Mouse (Mus musculus) MN1 (cell line): ENCODE measurements around the gene Max.

Experiments
- DNase-seq: peaks from one replicate; pipeline ENCODE4 v3.0.0-alpha.2; 2016; ENCODE audit warnings: low spot score

Gene Max

GRCm38 (mm10) chr12:76954698-76955423 lies 7.1 kb downstream of the Max start:
- peak; percentile 33 for DNase-seq

- DNase-seq: no peak
Measured at GRCm38 (mm10) chr12:76953750-76954363, 8.1 kb downstream of the Max start.

GRCm38 (mm10) chr12:76950330-76950729 lies 11.7 kb downstream of the Max start:
- DNase-seq: no peak

- no peak for DNase-seq
Measured at GRCm38 (mm10) chr12:76948781-76949180, 13.2 kb downstream of the Max start.

GRCm38 (mm10) chr12:76948185-76948584 lies 13.8 kb downstream of the Max start:
- no peak for DNase-seq

- no peak for DNase-seq
Measured at GRCm38 (mm10) chr12:76947487-76947886, 14.5 kb downstream of the Max start.

GRCm38 (mm10) chr12:76943466-76943865 lies 18.5 kb downstream of the Max start:
- no peak for DNase-seq

- no peak for DNase-seq
Measured at GRCm38 (mm10) chr12:76943046-76943445, 19.0 kb downstream of the Max start.

GRCm38 (mm10) chr12:76942476-76942875 lies 19.5 kb downstream of the Max start:
- no peak for DNase-seq

- DNase-seq: no peak
Measured at GRCm38 (mm10) chr12:76941524-76941923, 20.5 kb downstream of the Max start.

- DNase-seq: no peak
Measured at GRCm38 (mm10) chr12:76938013-76938412, 24.0 kb downstream of the Max start.

- DNase-seq: no peak
Measured at GRCm38 (mm10) chr12:76936211-76936610, 25.8 kb downstream of the Max start.

- DNase-seq: no peak
Measured at GRCm38 (mm10) chr12:76934438-76934837, 27.6 kb downstream of the Max start.

GRCm38 (mm10) chr12:76932688-76933060 lies 29.3 kb downstream of the Max start:
- no peak for DNase-seq

- DNase-seq: no peak
Measured at GRCm38 (mm10) chr12:76931739-76932687, 30.0 kb downstream of the Max start.

- no peak for DNase-seq
Measured at GRCm38 (mm10) chr12:76930177-76930576, 31.8 kb downstream of the Max start.

GRCm38 (mm10) chr12:76927539-76927938 lies 34.5 kb downstream of the Max start:
- no peak for DNase-seq

- no peak for DNase-seq
Measured at GRCm38 (mm10) chr12:76927012-76927411, 35.0 kb downstream of the Max start.

- DNase-seq: no peak
Measured at GRCm38 (mm10) chr12:76926338-76926945, 35.6 kb downstream of the Max start.

GRCm38 (mm10) chr12:76924904-76925604 lies 36.9 kb downstream of the Max start:
- DNase-seq: no peak

- DNase-seq: no peak
Measured at GRCm38 (mm10) chr12:76923118-76923517, 38.9 kb downstream of the Max start.

GRCm38 (mm10) chr12:76920990-76921389 lies 41.0 kb downstream of the Max start:
- DNase-seq: no peak
